ENCODE assay signal across 13 mouse cellular contexts in the genomic region with DNA sequence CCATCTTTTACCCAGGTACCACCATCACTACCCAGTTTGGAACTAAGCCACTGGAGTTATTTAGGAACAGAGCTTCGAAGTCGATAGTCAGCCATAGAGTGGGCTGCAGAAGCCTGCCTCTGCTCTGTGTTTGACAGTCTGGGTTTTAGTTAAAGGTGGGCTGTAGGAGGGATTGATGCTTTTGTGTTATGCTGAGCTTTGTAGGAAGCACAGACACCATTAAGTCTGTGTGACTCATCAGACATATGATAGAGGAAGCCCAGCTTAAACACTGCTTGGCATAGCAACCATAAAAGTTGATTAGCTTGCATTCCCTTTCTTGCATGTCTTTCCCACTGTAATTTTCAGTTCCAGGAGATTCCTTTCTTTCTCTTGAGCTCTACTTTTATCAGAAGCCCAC.
"Had no signal": no experiment of that assay in that cellular context is flagged by ENCODE, and none has a peak within 500 bp of the region (broad histone marks: within the 10 kb centered on the region; RNA-seq: fewer than 3 reads in every experiment).

No protein-coding gene starts in this region.

- ATAC-seq: liver, postnatal 0 days; lung, postnatal 0 days; midbrain, embryonic 15.5 days had no signal

- DNase-seq: kidney, adult 11 months; kidney, adult 8-10 months; kidney, postnatal 25 days; layer of hippocampus, adult 9-11 months; left cerebral cortex, postnatal 4 days; liver, postnatal 0 days; lung, embryonic 14.5 days; right cerebral cortex, postnatal 14 days; spleen, adult 18-20 months; thymus, adult 18-20 months; thymus, postnatal 36 days had no signal
